Mouse (Mus musculus): ENCODE results near the gene Pam16. TPM values are rescaled to one million over a fixed set of nuclear protein-coding genes. Genes with fewer than 3 reads are reported as not detected.

Gene Pam16
- polyA plus RNA-seq, 1 experiment from 2014 or later, result 125 TPM

- no peaks in the 10 kb centered on the region for H3K27me3 ChIP-seq
- peaks cover 90% of the 10 kb centered on the region for H3K4me1 ChIP-seq (replicated peaks)
- no peak for ATAC-seq (replicated peaks; ENCODE audit: insufficient number of reproducible peaks, insufficient read depth, low FRiP score, low read depth)
- H3K9me3 ChIP-seq (replicated peaks), result no peaks in the 10 kb centered on the region
- no peak overlapping the region for H3K9ac ChIP-seq
- H3K27ac ChIP-seq, result no peak overlapping the region
- H3K36me3 ChIP-seq, result peaks cover 25% of the 10 kb centered on the region
- no peak overlapping the region for H3K4me3 ChIP-seq
- 71% methylated on average over 4 of the region's 4 CpGs for WGBS
- H3K4me2 ChIP-seq, result no peak overlapping the region
Measured at GRCm38 (mm10) chr16:4645867-4646266, 21.1 kb upstream of the Pam16 start.

GRCm38 (mm10) chr16:4643670-4644419 is 19.1 kb upstream of the Pam16 start:
- peak; percentile 64 for ATAC-seq (replicated peaks; ENCODE audit: insufficient number of reproducible peaks, insufficient read depth, low FRiP score, low read depth)
- Histone ChIP-seq H3K4me1 (replicated peaks) (peaks cover 90% of the 10 kb centered on the region), H3K4me3 (no peak overlapping the region), H3K4me2 (peak overlapping the region; percentile 72), H3K36me3 (peaks cover 6% of the 10 kb centered on the region; the same call in 1 of the 2 replicates), H3K9me3 (replicated peaks) (no peaks in the 10 kb centered on the region), H3K27me3 (no peaks in the 10 kb centered on the region), H3K27ac (peak overlapping the region; percentile 85), H3K9ac (no peak overlapping the region)
- 36% methylated on average over 11 of the region's 11 CpGs for WGBS

- H3K36me3 ChIP-seq, result no peaks in the 10 kb centered on the region
- no peaks in the 10 kb centered on the region for H3K9me3 ChIP-seq (replicated peaks)
- H3K9ac ChIP-seq, result peak overlapping the region; percentile 11; the same call in 1 of the 2 replicates
- no peak for ATAC-seq (replicated peaks; ENCODE audit: insufficient number of reproducible peaks, insufficient read depth, low FRiP score, low read depth)
- peak overlapping the region; percentile 85 for H3K27ac ChIP-seq
- H3K4me1 ChIP-seq (replicated peaks), result peaks cover 82% of the 10 kb centered on the region
- H3K4me3 ChIP-seq, result peak overlapping the region; percentile 65
- WGBS, result 71% methylated on average over 6 of the region's 6 CpGs
- H3K4me2 ChIP-seq, result peak overlapping the region; percentile 72
- H3K27me3 ChIP-seq, result no peaks in the 10 kb centered on the region
Measured at GRCm38 (mm10) chr16:4642937-4643336, 18.1 kb upstream of the Pam16 start.

GRCm38 (mm10) chr16:4642190-4642589 is 17.4 kb upstream of the Pam16 start:
- Histone ChIP-seq H3K27me3 (no peaks in the 10 kb centered on the region), H3K4me1 (replicated peaks) (peaks cover 74% of the 10 kb centered on the region), H3K4me3 (peak overlapping the region; percentile 65), H3K9ac (peak overlapping the region; percentile 11; the same call in 1 of the 2 replicates), H3K9me3 (replicated peaks) (no peaks in the 10 kb centered on the region), H3K36me3 (no peaks in the 10 kb centered on the region), H3K27ac (peak overlapping the region; percentile 85), H3K4me2 (peak overlapping the region; percentile 72)
- ATAC-seq (replicated peaks; ENCODE audit: insufficient number of reproducible peaks, insufficient read depth, low FRiP score, low read depth), result peak; percentile 72
- WGBS, result 23% methylated on average over 13 of the region's 13 CpGs

GRCm38 (mm10) chr16:4641119-4641838 is 16.5 kb upstream of the Pam16 start:
- ATAC-seq (replicated peaks; ENCODE audit: insufficient number of reproducible peaks, insufficient read depth, low FRiP score, low read depth), result no peak
- no peaks in the 10 kb centered on the region for H3K9me3 ChIP-seq (replicated peaks)
- peak overlapping the region; percentile 65 for H3K4me3 ChIP-seq
- peak overlapping the region; percentile 72 for H3K4me2 ChIP-seq
- H3K36me3 ChIP-seq, result no peaks in the 10 kb centered on the region
- H3K27me3 ChIP-seq, result no peaks in the 10 kb centered on the region
- 24% methylated on average over 3 of the region's 3 CpGs for WGBS
- H3K4me1 ChIP-seq (replicated peaks), result peaks cover 66% of the 10 kb centered on the region
- peak overlapping the region; percentile 79 for H3K9ac ChIP-seq
- H3K27ac ChIP-seq, result peak overlapping the region; percentile 85

GRCm38 (mm10) chr16:4640267-4641005 is 15.6 kb upstream of the Pam16 start:
- H3K27me3 ChIP-seq, result no peaks in the 10 kb centered on the region
- WGBS, result 5% methylated on average over 17 of the region's 17 CpGs
- no peaks in the 10 kb centered on the region for H3K36me3 ChIP-seq
- H3K9me3 ChIP-seq (replicated peaks), result no peaks in the 10 kb centered on the region
- H3K9ac ChIP-seq, result peak overlapping the region; percentile 79
- H3K4me2 ChIP-seq, result peak overlapping the region; percentile 72
- H3K4me3 ChIP-seq, result peak overlapping the region; percentile 65
- peak; percentile 4 for ATAC-seq (replicated peaks; ENCODE audit: insufficient number of reproducible peaks, insufficient read depth, low FRiP score, low read depth)
- peak overlapping the region; percentile 85 for H3K27ac ChIP-seq
- peaks cover 66% of the 10 kb centered on the region for H3K4me1 ChIP-seq (replicated peaks)

- H3K27ac ChIP-seq, result peak within 1 kb of the TSS; percentile 85
- no peaks in the 10 kb centered on the region for H3K27me3 ChIP-seq
- H3K4me1 ChIP-seq (replicated peaks), result peaks cover 67% of the 10 kb centered on the region
- peak; percentile 83 for ATAC-seq (replicated peaks; ENCODE audit: insufficient number of reproducible peaks, insufficient read depth, low FRiP score, low read depth)
- no peaks in the 10 kb centered on the region for H3K36me3 ChIP-seq
- H3K9me3 ChIP-seq (replicated peaks), result no peaks in the 10 kb centered on the region
- H3K4me3 ChIP-seq, result peak within 1 kb of the TSS; percentile 65
- H3K9ac ChIP-seq, result peak within 1 kb of the TSS; percentile 79
- WGBS, result 1% methylated on average over 22 of the region's 22 CpGs
- peak within 1 kb of the TSS; percentile 72 for H3K4me2 ChIP-seq
Measured at GRCm38 (mm10) chr16:4639831-4640237, 15.0 kb upstream of the Pam16 start, which contains the start of the genes Vasn and Dnaja3. Gene Vasn (plus strand): TSS chr16:4639941. Gene Dnaja3 (plus strand): TSS chr16:4639989.

- H3K4me1 ChIP-seq (replicated peaks), result peaks cover 66% of the 10 kb centered on the region
Measured at GRCm38 (mm10) chr16:4638891-4639390, 14.2 kb upstream of the Pam16 start.

GRCm38 (mm10) chr16:4635760-4636159 is 11.0 kb upstream of the Pam16 start:
- WGBS, result 57% methylated on average over 4 of the region's 4 CpGs
- H3K4me2 ChIP-seq, result no peak overlapping the region
- ATAC-seq (replicated peaks; ENCODE audit: insufficient number of reproducible peaks, insufficient read depth, low FRiP score, low read depth), result no peak
- H3K9ac ChIP-seq, result no peak overlapping the region
- no peak overlapping the region for H3K4me3 ChIP-seq
- no peaks in the 10 kb centered on the region for H3K36me3 ChIP-seq
- no peak overlapping the region for H3K27ac ChIP-seq
- no peaks in the 10 kb centered on the region for H3K9me3 ChIP-seq (replicated peaks)
- no peaks in the 10 kb centered on the region for H3K27me3 ChIP-seq
- peaks cover 38% of the 10 kb centered on the region for H3K4me1 ChIP-seq (replicated peaks)

More at GRCm38 (mm10) chr16:4638891-4639390, 14.2 kb upstream of the Pam16 start:
- no peaks in the 10 kb centered on the region for H3K9me3 ChIP-seq (replicated peaks)
- no peaks in the 10 kb centered on the region for H3K36me3 ChIP-seq
- H3K27ac ChIP-seq, result no peak overlapping the region
- WGBS, result 62% methylated on average over 3 of the region's 3 CpGs
- H3K4me3 ChIP-seq, result no peak overlapping the region
- H3K27me3 ChIP-seq, result no peaks in the 10 kb centered on the region
- no peak overlapping the region for H3K4me2 ChIP-seq
- no peak overlapping the region for H3K9ac ChIP-seq
- ATAC-seq (replicated peaks; ENCODE audit: insufficient number of reproducible peaks, insufficient read depth, low FRiP score, low read depth), result no peak

GRCm38 (mm10) chr16:4634681-4635080 is 9.9 kb upstream of the Pam16 start:
- WGBS, result 59% methylated on average over 9 of the region's 9 CpGs
- H3K9me3 ChIP-seq (replicated peaks), result no peaks in the 10 kb centered on the region
- H3K27ac ChIP-seq, result peak overlapping the region; percentile 25; the same call in 1 of the 2 replicates

GRCm38 (mm10) chr16:4633661-4634060 is 8.9 kb upstream of the Pam16 start:
- H3K27me3 ChIP-seq, result no peaks in the 10 kb centered on the region

More at GRCm38 (mm10) chr16:4634681-4635080, 9.9 kb upstream of the Pam16 start:
- Histone ChIP-seq H3K4me2 (no peak overlapping the region), H3K4me1 (replicated peaks) (peaks cover 33% of the 10 kb centered on the region), H3K4me3 (no peak overlapping the region), H3K36me3 (no peaks in the 10 kb centered on the region), H3K27me3 (no peaks in the 10 kb centered on the region), H3K9ac (peak overlapping the region; percentile 6; the same call in 1 of the 2 replicates)
- no peak for ATAC-seq (replicated peaks; ENCODE audit: insufficient number of reproducible peaks, insufficient read depth, low FRiP score, low read depth)

More at GRCm38 (mm10) chr16:4633661-4634060, 8.9 kb upstream of the Pam16 start:
- no peak overlapping the region for H3K27ac ChIP-seq
- peaks cover 27% of the 10 kb centered on the region for H3K4me1 ChIP-seq (replicated peaks)
- 96% methylated on average over 3 of the region's 3 CpGs for WGBS
- no peak overlapping the region for H3K4me3 ChIP-seq
- no peak overlapping the region for H3K4me2 ChIP-seq
- no peak for ATAC-seq (replicated peaks; ENCODE audit: insufficient number of reproducible peaks, insufficient read depth, low FRiP score, low read depth)
- no peak overlapping the region for H3K9ac ChIP-seq
- H3K9me3 ChIP-seq (replicated peaks), result no peaks in the 10 kb centered on the region
- H3K36me3 ChIP-seq, result no peaks in the 10 kb centered on the region

All from heart, embryonic 15.5 days (tissue).